Mouse (Mus musculus) brain, embryonic 14.5 days (tissue): ENCODE results near the gene Rab11fip4.

Experiments
- CTCF ChIP-seq: fragments of 200-500 bp; IDR thresholded peaks from 2 replicates; pipeline ENCODE4 v1.5.1; 2012; ENCODE audit warnings: inconsistent platforms, mild to moderate bottlenecking, moderate library complexity, borderline replicate concordance; ENCODE audit not compliant: insufficient read depth, insufficient read length; ENCODE audit errors: extremely low read depth
- POLR2A ChIP-seq: fragments of 200-500 bp; IDR thresholded peaks from 2 replicates; pipeline ENCODE4 v1.6.1; 2012; ENCODE audit warnings: mild to moderate bottlenecking, inconsistent platforms, borderline replicate concordance; ENCODE audit not compliant: poor library complexity, insufficient read depth, insufficient read length, severe bottlenecking; ENCODE audit errors: extremely low read depth

- TF ChIP-seq POLR2A, result no peak
- TF ChIP-seq CTCF, result no peak
Measured at GRCm38 (mm10) chr11:79663158-79663557, 72.1 kb downstream of the Rab11fip4 start.
